Mouse (Mus musculus) gonadal fat pad, adult 2 months (tissue): ENCODE data around the gene Rbm47. TPM values are rescaled to one million over a fixed set of nuclear protein-coding genes. Genes with fewer than 3 reads are reported as not detected.

Experiments used
- DNase-seq: peaks from one replicate; pipeline ENCODE4 v3.0.0-alpha.2; 2012; ENCODE audit warnings: low read depth
- polyA plus RNA-seq: library from polyadenylated mRNA; depleted of rRNA; stranded (reverse); fragments of >200 nt; gene quantifications from 2 replicates; pipeline ENCODE4 v1.2.3, GENCODE M21; 2012

Rbm47 gene
- polyA plus RNA-seq, 1 experiment: 54.2 TPM

- no peak for DNase-seq
Measured at GRCm38 (mm10) chr5:66165748-66166147, 7.2 kb downstream of the Rbm47 start.

- DNase-seq: no peak
Measured at GRCm38 (mm10) chr5:66156431-66156962, 16.4 kb downstream of the Rbm47 start.

DNA sequence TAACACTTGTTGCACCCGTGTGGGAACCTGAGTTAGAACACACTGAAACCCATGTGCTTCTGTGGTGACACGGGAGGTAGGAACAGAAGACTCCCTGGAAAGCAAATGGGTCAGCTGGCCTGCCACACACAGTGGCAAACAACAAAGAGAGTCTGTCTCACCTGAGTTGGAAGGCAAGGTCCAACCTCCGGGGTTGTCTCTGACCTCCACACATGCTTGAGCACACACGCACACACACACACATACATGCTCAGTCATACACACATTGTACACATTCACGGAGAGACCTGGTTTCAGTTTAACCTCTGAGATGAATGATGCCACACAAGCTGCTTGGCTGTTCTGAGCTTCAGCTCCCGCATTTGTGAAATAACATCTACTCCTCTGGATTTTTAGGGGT lies 18.3 kb downstream of the Rbm47 start:
- no peak for DNase-seq

DNA sequence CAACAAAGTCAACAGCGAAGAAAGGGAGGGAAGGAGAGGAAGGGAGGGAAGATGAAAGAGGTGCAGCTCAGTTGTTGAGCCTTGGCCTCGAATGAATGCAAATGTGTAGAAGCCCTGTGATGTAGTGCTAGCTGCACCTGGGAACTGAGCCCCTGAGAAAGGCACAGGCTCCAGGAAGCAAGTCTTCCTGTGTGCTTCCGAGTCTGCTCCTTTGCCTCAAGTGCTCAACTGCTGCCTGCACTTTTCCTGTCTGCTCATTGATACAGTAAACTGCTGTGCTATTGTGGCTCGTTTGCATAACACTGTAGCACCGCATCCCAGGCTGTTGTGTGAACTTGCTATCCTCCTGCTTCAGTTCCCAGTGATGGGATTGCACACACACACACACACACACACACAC lies 19.4 kb downstream of the Rbm47 start:
- DNase-seq: no peak

DNA sequence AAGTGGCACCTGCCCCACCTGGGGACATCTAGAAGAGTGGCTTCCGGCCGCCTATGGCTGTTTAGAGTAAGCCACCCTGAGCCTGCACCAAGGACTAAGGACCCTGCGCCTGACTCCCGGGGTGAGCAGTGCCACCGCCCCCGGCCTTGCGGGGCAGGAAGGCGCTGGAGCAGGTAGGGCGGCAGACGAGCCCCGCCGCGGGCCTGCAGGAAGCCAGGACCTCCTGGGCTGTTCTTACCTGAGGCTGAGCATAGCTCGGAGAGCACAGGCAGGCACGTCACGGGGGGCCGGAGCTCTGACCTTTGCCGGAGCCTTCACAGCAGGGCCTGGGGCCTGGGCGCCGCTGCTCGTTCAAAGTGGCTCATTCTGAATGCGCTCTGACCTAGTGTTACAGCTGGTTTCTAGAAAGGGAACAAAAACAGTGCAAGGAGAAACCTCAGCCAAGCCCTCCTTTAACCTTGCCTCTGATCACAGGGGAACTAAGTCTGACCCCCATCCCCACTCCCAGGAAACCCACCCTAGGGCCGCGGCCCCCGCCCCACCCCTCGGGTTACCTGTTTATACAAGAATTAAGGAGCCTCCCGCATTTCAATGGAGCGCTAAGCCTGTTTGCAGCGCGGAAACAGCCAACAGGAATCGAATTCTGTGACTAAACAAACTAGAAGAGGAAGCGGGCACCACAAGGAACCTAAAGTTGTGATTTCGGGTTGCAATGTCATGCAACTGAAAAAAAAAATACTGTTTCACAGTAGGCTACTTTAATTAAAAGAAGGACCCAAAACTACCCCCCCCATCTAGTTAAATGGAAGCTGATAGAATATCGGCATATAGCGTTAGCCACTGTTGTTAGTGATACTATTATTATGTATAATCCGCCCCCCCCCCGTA lies 21.4 kb downstream of the Rbm47 start:
- DNase-seq: no peak

DNA sequence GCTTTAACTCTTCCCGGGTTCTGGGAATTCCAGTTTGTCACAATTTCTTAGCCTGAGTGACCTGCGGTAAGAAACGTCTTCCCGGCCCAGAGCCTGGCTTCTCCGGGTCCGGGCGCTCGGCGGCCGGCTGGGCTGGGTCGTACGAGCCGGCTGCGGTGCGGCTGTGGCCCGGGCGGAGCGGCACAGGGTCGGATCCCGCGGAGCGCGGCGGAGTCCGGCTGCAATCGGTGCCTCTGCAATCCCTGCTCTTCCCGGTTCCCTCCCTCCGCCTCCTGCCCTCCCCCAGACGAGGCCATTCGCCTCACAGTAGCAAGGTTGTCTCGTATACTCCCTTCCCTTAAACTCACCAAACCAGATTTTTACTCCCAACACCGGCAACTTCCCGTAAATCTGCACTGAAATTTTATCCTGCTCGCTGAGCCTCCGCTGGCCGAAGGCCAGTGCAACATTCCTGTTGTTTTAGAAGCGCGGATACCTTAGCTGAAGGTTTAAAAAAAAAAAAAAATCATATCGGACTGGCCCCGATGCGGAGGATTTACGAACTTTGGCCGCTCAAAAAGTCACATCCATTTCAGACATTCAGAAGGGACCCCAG lies 22.1 kb downstream of the Rbm47 start:
- DNase-seq: no peak

GRCm38 (mm10) chr5:66150106-66150705 lies 22.7 kb downstream of the Rbm47 start:
- no peak for DNase-seq

DNA sequence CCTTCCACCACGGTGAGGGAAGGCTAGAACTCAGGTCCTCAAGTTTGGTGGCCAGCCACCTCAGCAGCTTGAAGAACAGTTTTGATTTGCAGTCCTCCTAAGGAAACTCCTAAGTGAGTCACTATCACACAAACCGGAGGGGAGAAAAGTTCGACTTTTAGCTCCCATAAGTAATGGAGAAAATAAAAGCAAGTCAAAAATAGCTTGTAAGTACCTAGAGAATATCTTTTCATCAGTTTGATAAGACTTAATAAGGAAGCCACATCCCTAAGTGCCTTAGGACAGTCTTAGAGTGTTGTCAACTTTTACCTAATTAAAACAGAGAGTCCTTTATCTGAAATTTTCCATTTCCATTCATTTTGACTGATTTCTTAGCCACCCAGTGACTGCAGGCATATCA lies 23.3 kb downstream of the Rbm47 start:
- no peak for DNase-seq

GRCm38 (mm10) chr5:66149111-66149510 lies 23.8 kb downstream of the Rbm47 start:
- DNase-seq: no peak

DNA sequence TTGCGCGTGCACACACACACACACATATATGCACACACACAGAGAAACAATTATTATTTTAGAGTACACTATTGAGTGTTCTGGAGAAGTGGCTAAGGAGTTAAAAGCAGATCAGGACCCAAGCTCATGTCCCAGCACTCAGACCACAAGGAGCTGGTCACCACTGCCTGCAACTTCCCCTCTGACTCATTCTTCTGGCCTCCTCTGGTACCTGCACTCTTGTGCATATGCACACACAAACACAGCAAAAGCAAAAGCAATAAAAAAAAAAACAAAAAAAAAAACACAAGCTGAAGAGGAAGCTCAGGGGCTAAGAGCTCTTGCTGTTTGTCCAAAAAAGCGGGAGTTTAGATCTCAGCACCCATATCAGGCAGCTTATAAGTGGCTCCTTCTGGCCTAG lies 25.6 kb downstream of the Rbm47 start:
- no peak for DNase-seq

DNA sequence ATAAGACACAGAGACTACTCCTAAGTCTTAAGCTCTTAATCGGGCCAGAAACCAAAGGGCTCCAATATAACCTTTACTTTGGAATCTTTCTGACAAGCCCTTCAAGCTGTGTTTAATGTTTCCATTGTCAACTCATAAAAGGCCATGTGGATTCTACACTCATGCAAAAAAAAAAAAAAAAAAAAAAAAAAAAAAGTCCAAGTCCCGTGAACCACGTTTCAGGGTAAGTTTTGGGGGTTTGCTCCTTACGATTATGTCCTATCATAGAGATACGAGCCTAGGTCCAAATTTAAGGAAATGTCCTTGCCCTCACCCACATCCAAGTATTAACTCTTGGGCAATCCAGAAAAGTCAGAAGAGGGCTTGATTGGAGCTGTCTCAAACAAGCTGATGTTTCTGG lies 27.3 kb downstream of the Rbm47 start:
- DNase-seq: no peak

GRCm38 (mm10) chr5:66143093-66144032 lies 29.6 kb downstream of the Rbm47 start:
- DNase-seq: no peak

- DNase-seq: no peak
Measured at GRCm38 (mm10) chr5:66141474-66141873, 31.4 kb downstream of the Rbm47 start.

- DNase-seq: peak; percentile 98
Measured at GRCm38 (mm10) chr5:66139634-66140295, 33.2 kb downstream of the Rbm47 start.

DNA sequence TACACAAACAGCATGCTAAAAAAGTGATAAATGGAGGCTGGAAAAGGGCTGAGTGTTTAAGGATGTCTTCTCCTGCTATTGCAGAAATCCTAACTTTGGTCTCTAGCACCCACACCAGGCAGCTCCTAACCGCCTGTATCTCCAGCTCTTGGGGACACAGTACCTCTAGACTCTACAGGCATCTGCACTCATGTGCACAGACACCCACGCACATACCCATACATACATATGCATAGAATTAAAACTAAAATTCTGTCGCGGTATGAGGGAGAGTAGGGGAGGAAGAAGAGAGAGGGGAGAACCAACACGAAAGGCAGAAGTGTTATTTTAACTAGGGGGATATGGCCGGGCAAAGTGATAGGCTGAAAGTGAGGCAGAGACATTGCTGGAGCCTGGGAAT lies 33.7 kb downstream of the Rbm47 start:
- DNase-seq: no peak

DNA sequence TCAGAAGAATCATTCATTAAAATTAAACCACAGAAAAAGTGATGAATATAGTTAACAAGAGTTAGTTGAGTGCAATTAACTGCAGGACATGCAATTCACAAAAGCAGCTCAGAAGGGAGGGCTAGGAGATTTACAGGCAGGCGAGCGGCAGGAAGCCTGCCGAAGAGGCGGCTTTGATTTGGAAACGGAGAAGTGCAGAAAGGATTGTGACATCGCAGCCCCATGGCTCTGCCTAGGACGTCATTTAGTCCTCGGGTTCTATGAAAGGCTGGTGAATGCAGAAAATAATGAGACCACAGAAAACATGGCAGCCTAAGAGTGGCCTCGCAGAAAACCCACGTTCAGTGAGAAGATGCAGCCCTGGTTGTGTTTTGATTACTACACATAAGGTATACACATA lies 34.3 kb downstream of the Rbm47 start:
- DNase-seq: no peak

GRCm38 (mm10) chr5:66137250-66137649 lies 35.7 kb downstream of the Rbm47 start:
- DNase-seq: no peak

DNA sequence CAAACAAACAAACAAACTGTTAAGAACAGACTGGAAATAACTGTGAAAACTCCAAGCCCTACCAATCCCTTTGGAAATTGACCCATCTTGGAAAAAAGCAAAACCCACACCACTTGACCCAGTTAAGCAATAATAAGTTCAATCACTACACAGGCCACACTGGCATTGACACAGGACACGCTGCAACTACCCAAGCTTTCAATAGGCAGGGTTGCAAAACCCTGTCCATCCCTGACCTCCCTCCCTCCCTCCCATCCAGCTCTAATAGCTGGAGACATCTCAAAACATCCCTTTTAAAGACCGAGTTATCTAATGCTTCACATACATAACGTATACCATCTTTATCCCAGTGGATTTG lies 37.1 kb downstream of the Rbm47 start:
- DNase-seq: no peak

DNA sequence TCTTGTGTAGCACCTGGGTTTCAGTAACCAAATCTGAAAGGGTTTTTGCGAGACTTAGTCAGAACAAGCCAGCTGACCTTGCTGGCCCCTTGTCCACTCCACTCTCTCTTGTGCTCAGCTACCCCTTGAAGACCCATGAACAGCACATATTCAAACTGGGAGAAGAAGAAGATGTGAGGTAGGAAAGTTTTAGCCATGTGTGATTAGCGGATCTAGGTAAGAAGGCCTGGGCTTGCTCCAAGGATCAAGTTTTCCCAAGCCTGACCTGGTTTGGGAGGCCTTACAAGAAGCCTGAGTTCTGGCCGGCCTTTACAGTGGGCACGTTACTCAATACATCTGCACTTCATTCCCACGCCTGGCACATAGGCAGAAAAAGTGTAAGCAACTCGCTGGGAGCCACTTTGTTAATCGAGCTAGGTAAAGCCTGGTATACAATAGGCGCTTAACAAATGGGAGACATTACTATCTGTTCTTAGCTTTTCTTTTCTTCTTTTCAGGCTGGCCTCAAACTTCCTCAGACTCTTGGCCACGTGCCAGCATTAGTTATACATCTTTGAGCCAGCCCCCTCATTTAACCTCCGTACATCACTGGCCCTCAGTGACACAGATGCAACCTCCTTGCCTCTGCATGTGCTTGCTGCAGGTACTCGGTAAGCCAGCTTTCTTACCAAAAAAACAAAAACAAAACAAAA lies 37.6 kb downstream of the Rbm47 start:
- DNase-seq: no peak

GRCm38 (mm10) chr5:66134578-66134977 lies 38.3 kb downstream of the Rbm47 start:
- no peak for DNase-seq

DNA sequence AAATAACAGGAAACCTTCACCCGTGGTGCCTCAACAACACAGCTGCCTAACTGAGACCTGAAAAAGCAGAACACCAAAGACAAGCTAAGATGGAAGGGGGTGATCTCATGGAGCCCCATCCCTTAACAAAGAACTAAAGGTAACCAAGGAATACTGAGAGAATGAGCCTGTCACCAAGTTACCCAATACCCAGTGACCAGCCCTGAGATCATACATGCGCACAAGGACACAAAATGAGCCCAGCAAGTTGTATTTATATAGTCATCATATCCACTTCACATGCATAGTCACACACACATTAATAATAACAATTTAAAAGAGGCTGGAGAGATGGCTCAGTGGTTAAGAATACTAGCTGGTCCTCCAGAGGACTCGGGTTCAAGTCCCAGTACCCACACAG lies 44.0 kb downstream of the Rbm47 start:
- no peak for DNase-seq
